Mouse (Mus musculus): ENCODE measurements at regions not wholly inside any gene's neighbourhood (a gene's known extent, or its start where the extent isn't known, plus 50 kb on each side); places are given as distances from the start of the nearest gene placed in this dataset.

DNA sequence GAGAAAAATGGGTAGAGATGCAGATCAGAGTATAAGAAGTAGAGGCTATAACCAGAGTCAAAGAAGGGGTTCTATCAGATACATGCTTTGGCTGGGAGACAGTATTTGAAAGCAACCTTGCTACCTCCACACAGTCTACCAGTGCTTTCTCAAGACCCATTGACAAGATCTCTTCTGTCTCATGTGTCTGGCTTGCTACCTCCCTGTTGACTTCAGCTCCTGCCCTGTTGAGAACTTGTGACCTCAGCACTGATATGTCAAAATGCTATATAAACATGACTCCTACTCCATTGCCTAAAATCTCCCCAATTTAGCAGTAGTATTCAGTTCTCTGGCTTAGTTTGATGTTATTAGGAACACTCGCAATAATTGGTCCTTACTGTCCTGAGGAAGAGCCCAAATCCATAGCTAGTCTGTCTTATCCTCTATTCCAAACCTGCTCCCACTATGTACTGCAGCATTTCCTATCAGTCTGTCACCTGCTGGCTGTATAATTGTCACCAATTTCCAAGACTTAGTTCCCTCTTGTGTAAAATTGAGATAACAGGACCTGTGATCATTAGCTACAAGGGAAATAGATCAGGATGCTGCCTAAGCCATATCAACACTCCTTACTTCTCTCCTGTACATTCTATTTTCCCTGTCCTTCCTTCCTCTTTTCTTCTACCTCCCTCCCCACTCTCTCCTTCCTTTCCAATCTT, 224.9 kb downstream of the Fam49a start:
- Histone ChIP-seq H3K4me3 (no peak overlapping the region), H3K27me3 (ENCODE audit: low read depth, poor library complexity, severe bottlenecking) (no peaks in the 10 kb centered on the region), H3K4me1 (no peaks in the 10 kb centered on the region), H3K36me3 (no peaks in the 10 kb centered on the region), H3K9me3 (replicated peaks) (no peaks in the 10 kb centered on the region), H3K27ac (replicated peaks) (no peak overlapping the region)
- 78% methylated on average over 1 of the region's 1 CpGs for WGBS
- no peak for DNase-seq (ENCODE audit: low spot score)

GRCm38 (mm10) chr12:12484921-12485680, 223.2 kb downstream of the Fam49a start:
- no peak for DNase-seq (ENCODE audit: low spot score)
- WGBS: 80% methylated on average over 9 of the region's 9 CpGs
- Histone ChIP-seq H3K4me1 (no peaks in the 10 kb centered on the region), H3K27me3 (ENCODE audit: low read depth, poor library complexity, severe bottlenecking) (no peaks in the 10 kb centered on the region), H3K27ac (replicated peaks) (no peak overlapping the region), H3K9me3 (replicated peaks) (no peaks in the 10 kb centered on the region), H3K4me3 (no peak overlapping the region), H3K36me3 (no peaks in the 10 kb centered on the region)

GRCm38 (mm10) chr12:12480451-12480850, 218.5 kb downstream of the Fam49a start:
- no peak overlapping the region for H3K4me3 ChIP-seq
- no peak overlapping the region for H3K27ac ChIP-seq (replicated peaks)
- H3K36me3 ChIP-seq: no peaks in the 10 kb centered on the region
- H3K9me3 ChIP-seq (replicated peaks): no peaks in the 10 kb centered on the region
- 91% methylated on average over 2 of the region's 2 CpGs for WGBS
- DNase-seq (ENCODE audit: low spot score): no peak
- H3K4me1 ChIP-seq: no peaks in the 10 kb centered on the region
- no peaks in the 10 kb centered on the region for H3K27me3 ChIP-seq (ENCODE audit: low read depth, poor library complexity, severe bottlenecking)

GRCm38 (mm10) chr12:12452086-12452485, 190.1 kb downstream of the Fam49a start:
- 80% methylated on average over 2 of the region's 2 CpGs for WGBS

GRCm38 (mm10) chr12:12446768-12447167, 184.8 kb downstream of the Fam49a start:
- WGBS: 80% methylated on average over 2 of the region's 2 CpGs
- no peak for DNase-seq (ENCODE audit: low spot score)
- H3K4me1 ChIP-seq: no peaks in the 10 kb centered on the region

More at GRCm38 (mm10) chr12:12452086-12452485, 190.1 kb downstream of the Fam49a start:
- DNase-seq (ENCODE audit: low spot score): no peak
- Histone ChIP-seq H3K27ac (replicated peaks) (no peak overlapping the region), H3K27me3 (ENCODE audit: low read depth, poor library complexity, severe bottlenecking) (no peaks in the 10 kb centered on the region), H3K9me3 (replicated peaks) (no peaks in the 10 kb centered on the region), H3K4me3 (no peak overlapping the region), H3K36me3 (no peaks in the 10 kb centered on the region), H3K4me1 (no peaks in the 10 kb centered on the region)

GRCm38 (mm10) chr12:12446281-12446680, 184.3 kb downstream of the Fam49a start:
- no peaks in the 10 kb centered on the region for H3K9me3 ChIP-seq (replicated peaks)
- WGBS: 89% methylated on average over 3 of the region's 3 CpGs
- no peaks in the 10 kb centered on the region for H3K27me3 ChIP-seq (ENCODE audit: low read depth, poor library complexity, severe bottlenecking)
- H3K27ac ChIP-seq (replicated peaks): no peak overlapping the region
- H3K4me1 ChIP-seq: no peaks in the 10 kb centered on the region
- no peak for DNase-seq (ENCODE audit: low spot score)
- no peak overlapping the region for H3K4me3 ChIP-seq
- no peaks in the 10 kb centered on the region for H3K36me3 ChIP-seq

More at GRCm38 (mm10) chr12:12446768-12447167, 184.8 kb downstream of the Fam49a start:
- no peak overlapping the region for H3K4me3 ChIP-seq
- H3K27ac ChIP-seq (replicated peaks): no peak overlapping the region
- H3K9me3 ChIP-seq (replicated peaks): no peaks in the 10 kb centered on the region
- H3K27me3 ChIP-seq (ENCODE audit: low read depth, poor library complexity, severe bottlenecking): no peaks in the 10 kb centered on the region
- H3K36me3 ChIP-seq: no peaks in the 10 kb centered on the region

- 86% methylated on average over 4 of the region's 4 CpGs for WGBS
- Histone ChIP-seq H3K4me1 (no peaks in the 10 kb centered on the region), H3K27ac (replicated peaks) (no peak overlapping the region), H3K27me3 (ENCODE audit: low read depth, poor library complexity, severe bottlenecking) (no peaks in the 10 kb centered on the region), H3K4me3 (no peak overlapping the region), H3K9me3 (replicated peaks) (no peaks in the 10 kb centered on the region), H3K36me3 (no peaks in the 10 kb centered on the region)
- DNase-seq (ENCODE audit: low spot score): no peak
These were observed 180.9 kb downstream of the Fam49a start for GRCm38 (mm10) chr12:12442872-12443271.

DNA sequence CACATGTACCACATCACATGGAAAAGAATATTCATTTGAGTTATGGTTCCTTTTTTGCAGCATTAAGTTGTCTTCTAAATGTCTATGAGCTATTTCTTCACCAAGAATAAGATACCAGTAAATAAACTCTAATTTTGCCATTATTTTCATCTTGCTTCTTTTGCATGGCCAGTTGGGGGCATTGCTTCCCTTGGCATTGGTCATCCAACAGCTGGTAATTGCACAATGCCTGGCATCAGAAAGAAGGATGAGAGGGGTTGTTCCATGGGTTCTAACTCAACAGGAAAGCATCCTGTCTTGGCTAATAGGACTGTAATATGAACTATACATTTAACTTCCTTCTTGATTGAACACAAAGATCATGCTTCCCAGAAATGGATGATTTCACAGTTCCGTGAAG, 174.4 kb downstream of the Fam49a start:
- Histone ChIP-seq H3K27me3 (ENCODE audit: low read depth, poor library complexity, severe bottlenecking) (no peaks in the 10 kb centered on the region), H3K36me3 (no peaks in the 10 kb centered on the region), H3K9me3 (replicated peaks) (no peaks in the 10 kb centered on the region), H3K4me3 (no peak overlapping the region), H3K27ac (replicated peaks) (no peak overlapping the region), H3K4me1 (peaks cover 2% of the 10 kb centered on the region; the same call in 1 of the 2 replicates)
- WGBS: 95% methylated on average over 1 of the region's 1 CpGs
- DNase-seq (ENCODE audit: low spot score): no peak

DNA sequence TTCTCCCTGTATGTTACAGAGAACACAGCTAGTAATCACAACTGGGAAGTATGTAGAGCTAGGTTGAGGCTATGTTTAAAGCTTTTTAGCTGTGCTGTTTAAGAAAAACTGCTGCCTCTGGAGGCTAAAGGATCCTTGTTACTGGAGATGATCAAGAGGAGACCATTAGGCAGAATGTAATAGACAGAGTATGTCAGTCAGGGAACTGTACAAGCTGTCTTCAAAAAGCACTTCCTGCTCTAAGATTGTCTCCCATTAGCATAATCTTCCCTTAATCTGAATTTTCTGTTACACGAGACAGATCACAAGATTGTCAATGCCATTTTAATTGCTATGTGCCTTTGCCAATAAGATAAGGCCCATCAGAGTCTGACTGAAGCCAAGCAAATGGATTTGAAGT, 170.7 kb downstream of the Fam49a start:
- DNase-seq (ENCODE audit: low spot score): no peak
- H3K4me1 ChIP-seq: peaks cover 4% of the 10 kb centered on the region; the same call in 1 of the 2 replicates
- H3K36me3 ChIP-seq: no peaks in the 10 kb centered on the region
- H3K9me3 ChIP-seq (replicated peaks): no peaks in the 10 kb centered on the region
- no peak overlapping the region for H3K27ac ChIP-seq (replicated peaks)
- H3K4me3 ChIP-seq: no peak overlapping the region
- no peaks in the 10 kb centered on the region for H3K27me3 ChIP-seq (ENCODE audit: low read depth, poor library complexity, severe bottlenecking)
- WGBS: 68% methylated on average over 1 of the region's 1 CpGs

All from midbrain, embryonic 10.5 days (tissue).